Mouse (Mus musculus) c-Kit-positive CD71-positive TER-119-positive erythroid progenitor cells, embryonic 14.5 days (primary cell): ENCODE data around the gene Nap1l5.

ENCODE experiments used
- DNase-seq: peaks from one replicate; pipeline ENCODE4 v3.0.0-alpha.2; 2013; ENCODE audit warnings: low spot score

Gene Nap1l5

GRCm38 (mm10) chr6:58906852-58907261 is at the start of gene Nap1l5:
Gene Nap1l5 (minus strand): TSS chr6:58907076.
- no peak for DNase-seq

- DNase-seq = no peak
These were observed 44.5 kb upstream of the Nap1l5 start for GRCm38 (mm10) chr6:58951128-58951992.

GRCm38 (mm10) chr6:58950410-58950809 is 43.5 kb upstream of the Nap1l5 start:
- DNase-seq = no peak

- no peak for DNase-seq
These were observed 40.0 kb upstream of the Nap1l5 start for GRCm38 (mm10) chr6:58946840-58947239.

GRCm38 (mm10) chr6:58946246-58946645 is 39.4 kb upstream of the Nap1l5 start:
- no peak for DNase-seq

GRCm38 (mm10) chr6:58943958-58944357 is 37.1 kb upstream of the Nap1l5 start:
- DNase-seq = no peak

- DNase-seq = no peak
These were observed 35.4 kb upstream of the Nap1l5 start for GRCm38 (mm10) chr6:58942276-58942675.

GRCm38 (mm10) chr6:58937726-58938125 is 30.9 kb upstream of the Nap1l5 start:
- no peak for DNase-seq

- no peak for DNase-seq
These were observed 27.3 kb upstream of the Nap1l5 start for GRCm38 (mm10) chr6:58934144-58934543.

GRCm38 (mm10) chr6:58933189-58933913 is 26.5 kb upstream of the Nap1l5 start:
- no peak for DNase-seq

- no peak for DNase-seq
These were observed 25.8 kb upstream of the Nap1l5 start for GRCm38 (mm10) chr6:58932515-58933188.

GRCm38 (mm10) chr6:58931149-58931548 is 24.3 kb upstream of the Nap1l5 start:
- no peak for DNase-seq

GRCm38 (mm10) chr6:58929911-58930431 is 23.1 kb upstream of the Nap1l5 start:
- no peak for DNase-seq

- DNase-seq = no peak
These were observed 21.0 kb upstream of the Nap1l5 start for GRCm38 (mm10) chr6:58927881-58928280.

- no peak for DNase-seq
These were observed 15.6 kb upstream of the Nap1l5 start for GRCm38 (mm10) chr6:58922511-58922910.

- DNase-seq = no peak
These were observed 14.7 kb upstream of the Nap1l5 start for GRCm38 (mm10) chr6:58921623-58922022.

GRCm38 (mm10) chr6:58920735-58921134 is 13.9 kb upstream of the Nap1l5 start:
- no peak for DNase-seq

- DNase-seq = no peak
These were observed 9.6 kb upstream of the Nap1l5 start for GRCm38 (mm10) chr6:58916498-58916897.

GRCm38 (mm10) chr6:58913971-58914370 is 7.1 kb upstream of the Nap1l5 start:
- no peak for DNase-seq

- DNase-seq = no peak
These were observed 6.7 kb upstream of the Nap1l5 start for GRCm38 (mm10) chr6:58913551-58913950.

- DNase-seq = no peak
These were observed 6.0 kb upstream of the Nap1l5 start for GRCm38 (mm10) chr6:58912842-58913241.

- no peak for DNase-seq
These were observed 915 bp upstream of the Nap1l5 start for GRCm38 (mm10) chr6:58907791-58908190.
